Mouse (Mus musculus) gastrocnemius, adult 18-20 months (tissue): Measurements from ENCODE around the gene Entpd1. TPM values are rescaled to one million over a fixed set of nuclear protein-coding genes. Genes with fewer than 3 reads are reported as not detected.

ENCODE experiments used
- DNase-seq: peaks from one replicate; pipeline ENCODE4 v3.0.0; 2021; ENCODE audit warnings: low spot score
- total RNA-seq, 2 experiments: library from RNA; stranded (reverse); gene quantifications; 2 replicates each; pipeline ENCODE4 v1.2.3; 2021

Gene Entpd1
- total RNA-seq, 2 experiments from 2014 or later = 7.2 to 12.1 TPM

GRCm38 (mm10) chr19:40625935-40626334, 13.8 kb downstream of the Entpd1 start:
- DNase-seq = no peak

- no peak for DNase-seq
These were observed 16.8 kb downstream of the Entpd1 start for GRCm38 (mm10) chr19:40628950-40629349.

- no peak for DNase-seq
These were observed 17.9 kb downstream of the Entpd1 start for GRCm38 (mm10) chr19:40630096-40630495.

GRCm38 (mm10) chr19:40630606-40631005, 18.4 kb downstream of the Entpd1 start:
- no peak for DNase-seq

- no peak for DNase-seq
These were observed 20.0 kb downstream of the Entpd1 start for GRCm38 (mm10) chr19:40632193-40632592.

GRCm38 (mm10) chr19:40632668-40633067, 20.5 kb downstream of the Entpd1 start:
- DNase-seq = no peak

- DNase-seq = no peak
These were observed 21.0 kb downstream of the Entpd1 start for GRCm38 (mm10) chr19:40633144-40633543.

- no peak for DNase-seq
These were observed 24.9 kb downstream of the Entpd1 start for GRCm38 (mm10) chr19:40637091-40637490.

- no peak for DNase-seq
These were observed 25.4 kb downstream of the Entpd1 start for GRCm38 (mm10) chr19:40637601-40638000.

GRCm38 (mm10) chr19:40638582-40638981, 26.4 kb downstream of the Entpd1 start:
- DNase-seq = no peak

- no peak for DNase-seq
These were observed 27.7 kb downstream of the Entpd1 start for GRCm38 (mm10) chr19:40639729-40640304.

GRCm38 (mm10) chr19:40640799-40641198, 28.6 kb downstream of the Entpd1 start:
- no peak for DNase-seq

GRCm38 (mm10) chr19:40643846-40644245, 31.7 kb downstream of the Entpd1 start:
- DNase-seq = no peak

- no peak for DNase-seq
These were observed 34.2 kb downstream of the Entpd1 start for GRCm38 (mm10) chr19:40646379-40646778.

GRCm38 (mm10) chr19:40647319-40648158, 35.4 kb downstream of the Entpd1 start:
- DNase-seq = no peak

GRCm38 (mm10) chr19:40650090-40650489, 37.9 kb downstream of the Entpd1 start:
- DNase-seq = no peak

- DNase-seq = no peak
These were observed 44.0 kb downstream of the Entpd1 start for GRCm38 (mm10) chr19:40656207-40656606.

- no peak for DNase-seq
These were observed 46.1 kb downstream of the Entpd1 start for GRCm38 (mm10) chr19:40658281-40658680.

- DNase-seq = no peak
These were observed 46.8 kb downstream of the Entpd1 start for GRCm38 (mm10) chr19:40658935-40659334.

GRCm38 (mm10) chr19:40659651-40660478, 47.7 kb downstream of the Entpd1 start:
- peak; percentile 22 for DNase-seq

GRCm38 (mm10) chr19:40660510-40660909, 48.3 kb downstream of the Entpd1 start:
- no peak for DNase-seq

- DNase-seq = no peak
These were observed 48.9 kb downstream of the Entpd1 start for GRCm38 (mm10) chr19:40661108-40661507.
